Mouse (Mus musculus) erythroblast, embryonic 14.5 days (primary cell): Measurements from ENCODE around the gene Uchl3. TPM values are rescaled to one million over a fixed set of nuclear protein-coding genes. Genes with fewer than 3 reads are reported as not detected.

Experiments used
- H3K27me3 ChIP-seq: 2 replicates; pipeline ENCODE4 v1.6.1; 2012; ENCODE audit warnings: inconsistent platforms; ENCODE audit not compliant: control insufficient read depth
- H3K36me3 ChIP-seq: 2 replicates; pipeline ENCODE4 v1.6.1; 2012; ENCODE audit warnings: mild to moderate bottlenecking, inconsistent platforms; ENCODE audit not compliant: control insufficient read depth
- H3K4me1 ChIP-seq: 2 replicates; pipeline ENCODE4 v1.6.1; 2012; ENCODE audit warnings: inconsistent platforms; ENCODE audit not compliant: control insufficient read depth
- H3K4me3 ChIP-seq: replicated peaks from 2 replicates; pipeline ENCODE3; 2012; ENCODE audit warnings: moderate library complexity, mild to moderate bottlenecking, inconsistent platforms
- H3K9me3 ChIP-seq: 2 replicates; pipeline ENCODE4 v1.6.1; 2012; ENCODE audit warnings: low read length, inconsistent platforms, mixed read lengths; ENCODE audit not compliant: control insufficient read depth
- GATA1 ChIP-seq: IDR thresholded peaks from 2 replicates; pipeline ENCODE4 v1.6.1; 2012; ENCODE audit warnings: low read length, inconsistent platforms, mixed read lengths
- TAL1 ChIP-seq: IDR thresholded peaks from 3 replicates; pipeline ENCODE4 v1.6.1; 2012; ENCODE audit warnings: low read length, inconsistent platforms, mixed read lengths
- polyA plus RNA-seq: library from polyadenylated mRNA; stranded (reverse); fragments of >175 nt; gene quantifications from 2 replicates; pipeline ENCODE4 v1.2.3, GENCODE M21; 2012

Gene Uchl3
- 0.38 and 0.61 TPM in 2 replicates for polyA plus RNA-seq

- Histone ChIP-seq H3K27me3 (0 out of 2 replicates have a peak, but pooled peaks cover 3% of the 10 kb centered on the region), H3K4me1 (peaks cover 25% of the 10 kb centered on the region)
- no peak for TF ChIP-seq TAL1
Measured at GRCm38 (mm10) chr14:101653581-101654525, at the start of gene Uchl3. Uchl3 (plus strand) TSS chr14:101653967.

DNA sequence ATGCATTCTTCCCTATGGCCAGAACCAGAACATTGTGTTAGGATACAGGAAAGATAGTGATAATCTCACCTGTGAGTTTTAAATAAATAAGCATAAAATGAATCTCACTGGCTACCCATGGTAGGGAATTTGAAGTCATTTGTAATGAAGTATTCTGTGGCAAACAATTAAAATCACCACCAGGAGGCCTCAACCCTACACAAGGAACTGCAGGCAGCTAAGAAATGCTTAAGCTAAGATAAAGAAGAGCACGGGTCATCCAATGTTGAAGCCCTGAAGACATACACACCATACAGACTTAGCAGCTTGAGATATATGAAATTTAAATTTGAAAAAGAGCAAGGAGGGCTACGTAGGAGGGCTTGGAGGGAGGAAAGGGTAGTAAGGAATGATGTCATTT lies 47.9 kb upstream of the Uchl3 start:
- TF ChIP-seq TAL1 (no peak), GATA1 (no peak)
- no peak overlapping the region for H3K4me3 ChIP-seq
- no peaks in the 10 kb centered on the region for H3K9me3 ChIP-seq
- peaks cover 7% of the 10 kb centered on the region for H3K4me1 ChIP-seq
- no peaks in the 10 kb centered on the region for H3K36me3 ChIP-seq
- peaks cover 27% of the 10 kb centered on the region for H3K27me3 ChIP-seq

More at GRCm38 (mm10) chr14:101653581-101654525, at the start of gene Uchl3:
- Histone ChIP-seq H3K9me3 (no peaks in the 10 kb centered on the region), H3K4me3 (peak within 1 kb of the TSS; percentile 97), H3K36me3 (no peaks in the 10 kb centered on the region)

DNA sequence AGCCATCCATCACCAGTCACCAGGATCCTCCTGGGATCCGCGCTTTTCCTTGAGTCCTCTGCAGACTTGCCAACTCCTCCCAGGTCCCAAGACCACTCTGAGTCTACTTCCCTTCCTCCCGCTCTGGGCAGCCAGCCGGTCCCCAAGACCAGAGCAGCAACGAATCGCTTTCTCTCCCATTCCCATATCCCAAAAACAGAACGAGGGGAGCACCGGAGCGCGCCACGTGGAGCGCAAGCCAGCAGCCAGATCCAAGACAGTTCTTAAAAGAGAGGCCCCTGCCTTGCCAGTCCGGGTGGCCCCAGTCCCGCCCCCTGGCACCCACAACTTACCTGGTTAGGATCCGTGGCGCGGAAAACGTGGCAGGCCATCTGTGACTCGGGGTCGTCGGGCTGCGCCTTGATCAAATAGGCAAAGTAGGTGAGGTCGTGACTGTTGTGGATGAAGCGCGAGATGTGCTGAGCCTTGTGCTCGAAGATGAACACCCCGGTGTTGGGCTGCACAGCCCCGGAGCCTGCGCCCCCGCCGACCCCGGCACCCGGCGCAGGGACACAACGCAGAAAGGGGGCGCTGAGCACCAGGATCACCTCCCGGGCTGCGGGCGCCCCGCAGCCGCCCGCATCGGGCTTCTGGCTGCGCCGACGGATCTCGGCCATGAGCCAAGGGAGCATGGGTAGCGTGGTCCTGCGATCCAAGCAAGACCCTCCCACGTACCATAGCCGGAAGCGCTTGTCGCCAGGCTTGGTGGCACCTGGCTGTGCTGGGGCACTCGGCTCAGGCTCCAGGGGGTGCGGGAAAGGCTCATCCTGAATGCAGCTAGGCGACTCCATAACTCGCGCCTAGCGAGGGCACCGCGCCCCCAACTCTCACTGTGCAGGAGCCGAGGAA lies 45.9 kb upstream of the Uchl3 start:
- no peaks in the 10 kb centered on the region for H3K36me3 ChIP-seq
- TF ChIP-seq GATA1 (no peak), TAL1 (no peak)
- H3K4me1 ChIP-seq, result peaks cover 7% of the 10 kb centered on the region
- peaks cover 27% of the 10 kb centered on the region for H3K27me3 ChIP-seq
- H3K9me3 ChIP-seq, result no peaks in the 10 kb centered on the region
- peak overlapping the region; percentile 55 for H3K4me3 ChIP-seq

- H3K4me3 ChIP-seq, result peak within 1 kb of the TSS; percentile 55
- no peaks in the 10 kb centered on the region for H3K36me3 ChIP-seq
- H3K27me3 ChIP-seq, result peaks cover 27% of the 10 kb centered on the region
- no peak for TF ChIP-seq GATA1
- no peak for TF ChIP-seq TAL1
- H3K9me3 ChIP-seq, result no peaks in the 10 kb centered on the region
- H3K4me1 ChIP-seq, result peaks cover 7% of the 10 kb centered on the region
Measured at GRCm38 (mm10) chr14:101608519-101609368, 45.0 kb upstream of the Uchl3 start, which contains the start of gene Tbc1d4. Tbc1d4 (minus strand) TSS chr14:101609191.

DNA sequence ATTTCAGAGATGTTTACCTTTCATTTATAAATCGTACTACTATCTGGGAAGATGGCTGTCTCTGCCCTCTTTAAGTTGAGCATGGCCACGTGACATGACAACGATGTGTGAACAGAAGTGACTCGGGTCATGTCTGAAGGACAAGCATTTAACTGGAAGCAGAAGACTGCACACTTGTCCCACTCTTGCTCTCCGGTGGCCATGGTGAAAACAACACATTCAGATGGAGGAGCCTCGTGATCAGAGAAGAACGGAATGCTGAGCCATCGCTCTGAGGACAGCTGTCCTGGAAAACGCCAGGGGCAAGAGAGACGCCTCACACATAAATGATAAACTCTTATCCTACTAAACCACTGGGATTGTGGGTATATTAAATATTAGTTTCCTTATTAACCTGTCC lies 43.1 kb upstream of the Uchl3 start:
- Histone ChIP-seq H3K27me3 (peaks cover 27% of the 10 kb centered on the region), H3K9me3 (no peaks in the 10 kb centered on the region), H3K4me3 (no peak overlapping the region), H3K4me1 (peaks cover 7% of the 10 kb centered on the region), H3K36me3 (no peaks in the 10 kb centered on the region)
- TF ChIP-seq GATA1 (no peak), TAL1 (no peak)

DNA sequence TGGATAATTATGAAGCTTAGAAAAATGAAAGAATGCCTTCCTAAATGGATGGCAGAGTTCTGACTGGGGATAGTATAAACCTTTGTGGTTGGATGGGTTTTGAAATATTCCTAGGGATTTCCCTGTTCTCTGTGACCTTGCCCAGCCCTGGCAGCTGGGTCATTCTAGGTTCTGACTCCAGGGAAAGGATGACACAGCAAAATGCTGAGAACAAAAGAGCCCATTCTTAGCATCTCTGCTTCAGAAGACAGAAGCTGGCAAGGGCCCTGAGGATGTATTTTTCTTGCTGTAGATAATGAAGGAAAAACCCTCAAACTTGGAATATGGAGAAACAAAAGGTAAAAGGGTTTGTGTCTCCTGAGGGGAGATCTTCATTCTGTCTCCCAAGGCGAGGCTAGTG lies 40.6 kb upstream of the Uchl3 start:
- Histone ChIP-seq H3K36me3 (no peaks in the 10 kb centered on the region), H3K9me3 (no peaks in the 10 kb centered on the region), H3K4me3 (no peak overlapping the region), H3K4me1 (peaks cover 5% of the 10 kb centered on the region), H3K27me3 (peaks cover 16% of the 10 kb centered on the region)
- TF ChIP-seq GATA1 (no peak), TAL1 (no peak)

- H3K36me3 ChIP-seq, result no peaks in the 10 kb centered on the region
- H3K4me1 ChIP-seq, result no peaks in the 10 kb centered on the region
- peaks cover 3% of the 10 kb centered on the region; the same call in 1 of the 2 replicates for H3K27me3 ChIP-seq
- no peak for TF ChIP-seq TAL1
- TF ChIP-seq GATA1, result no peak
- no peak overlapping the region for H3K4me3 ChIP-seq
- no peaks in the 10 kb centered on the region for H3K9me3 ChIP-seq
Measured at GRCm38 (mm10) chr14:101616178-101616577, 37.6 kb upstream of the Uchl3 start.

- Histone ChIP-seq H3K27me3 (peaks cover 3% of the 10 kb centered on the region; the same call in 1 of the 2 replicates), H3K4me1 (no peaks in the 10 kb centered on the region), H3K4me3 (no peak overlapping the region), H3K9me3 (no peaks in the 10 kb centered on the region), H3K36me3 (no peaks in the 10 kb centered on the region)
- no peak for TF ChIP-seq TAL1
- no peak for TF ChIP-seq GATA1
Measured at GRCm38 (mm10) chr14:101617680-101618079, 36.1 kb upstream of the Uchl3 start.
